Mouse (Mus musculus): ENCODE measurements at regions not wholly inside any gene's neighbourhood (a gene's known extent, or its start where the extent isn't known, plus 50 kb on each side); places are given as distances from the start of the nearest gene placed in this dataset.

- no peak for ATAC-seq
- H3K9ac ChIP-seq (ENCODE audit: low read depth, low read length): no peak overlapping the region
- peaks cover 18% of the 10 kb centered on the region for H3K4me1 ChIP-seq (ENCODE audit: control insufficient read depth, insufficient read depth, low read length)
- WGBS: 42% methylated on average over 3 of the region's 3 CpGs
- H3K4me2 ChIP-seq (ENCODE audit: low read depth, low read length): no peak overlapping the region
- no peak overlapping the region for H3K4me3 ChIP-seq (ENCODE audit: low read length)
- no peak overlapping the region for H3K27ac ChIP-seq (ENCODE audit: low read length)
- H3K27me3 ChIP-seq (replicated peaks; ENCODE audit: control insufficient read depth, insufficient read depth, low read length): no peaks in the 10 kb centered on the region
- no peaks in the 10 kb centered on the region for H3K9me3 ChIP-seq (ENCODE audit: control insufficient read depth, low read length)
- no peaks in the 10 kb centered on the region for H3K36me3 ChIP-seq (ENCODE audit: control insufficient read depth, insufficient read depth, low read length)
Observed at GRCm38 (mm10) chr1:72944221-72944620, 69.5 kb upstream of the Igfbp5 start.

GRCm38 (mm10) chr1:72943082-72943481 lies 68.4 kb upstream of the Igfbp5 start:
- Histone ChIP-seq H3K4me3 (ENCODE audit: low read length) (no peak overlapping the region), H3K9me3 (ENCODE audit: control insufficient read depth, low read length) (no peaks in the 10 kb centered on the region), H3K36me3 (ENCODE audit: control insufficient read depth, insufficient read depth, low read length) (no peaks in the 10 kb centered on the region), H3K27ac (ENCODE audit: low read length) (no peak overlapping the region), H3K4me2 (ENCODE audit: low read depth, low read length) (no peak overlapping the region), H3K27me3 (replicated peaks; ENCODE audit: control insufficient read depth, insufficient read depth, low read length) (no peaks in the 10 kb centered on the region), H3K4me1 (ENCODE audit: control insufficient read depth, insufficient read depth, low read length) (peaks cover 18% of the 10 kb centered on the region), H3K9ac (ENCODE audit: low read depth, low read length) (no peak overlapping the region)
- no peak for ATAC-seq
- 79% methylated on average over 1 of the region's 1 CpGs for WGBS

- 68% methylated on average over 9 of the region's 9 CpGs for WGBS
- H3K4me3 ChIP-seq (ENCODE audit: low read length): no peak overlapping the region
- no peaks in the 10 kb centered on the region for H3K36me3 ChIP-seq (ENCODE audit: control insufficient read depth, insufficient read depth, low read length)
- no peak overlapping the region for H3K27ac ChIP-seq (ENCODE audit: low read length)
- H3K9ac ChIP-seq (ENCODE audit: low read depth, low read length): no peak overlapping the region
- no peaks in the 10 kb centered on the region for H3K9me3 ChIP-seq (ENCODE audit: control insufficient read depth, low read length)
- H3K4me1 ChIP-seq (ENCODE audit: control insufficient read depth, insufficient read depth, low read length): peaks cover 18% of the 10 kb centered on the region
- H3K4me2 ChIP-seq (ENCODE audit: low read depth, low read length): no peak overlapping the region
- H3K27me3 ChIP-seq (replicated peaks; ENCODE audit: control insufficient read depth, insufficient read depth, low read length): no peaks in the 10 kb centered on the region
- ATAC-seq: no peak
Observed at GRCm38 (mm10) chr1:72942351-72942750, 67.7 kb upstream of the Igfbp5 start.

- Histone ChIP-seq H3K4me2 (ENCODE audit: low read depth, low read length) (no peak overlapping the region), H3K4me3 (ENCODE audit: low read length) (no peak overlapping the region), H3K9me3 (ENCODE audit: control insufficient read depth, low read length) (no peaks in the 10 kb centered on the region), H3K27me3 (replicated peaks; ENCODE audit: control insufficient read depth, insufficient read depth, low read length) (no peaks in the 10 kb centered on the region), H3K27ac (ENCODE audit: low read length) (no peak overlapping the region), H3K36me3 (ENCODE audit: control insufficient read depth, insufficient read depth, low read length) (no peaks in the 10 kb centered on the region), H3K4me1 (ENCODE audit: control insufficient read depth, insufficient read depth, low read length) (peaks cover 4% of the 10 kb centered on the region), H3K9ac (ENCODE audit: low read depth, low read length) (no peak overlapping the region)
- ATAC-seq: no peak
- 82% methylated on average over 1 of the region's 1 CpGs for WGBS
Observed at GRCm38 (mm10) chr1:72939948-72940347, 65.3 kb upstream of the Igfbp5 start.

GRCm38 (mm10) chr1:72936681-72937465 lies 62.2 kb upstream of the Igfbp5 start:
- Histone ChIP-seq H3K27me3 (replicated peaks; ENCODE audit: control insufficient read depth, insufficient read depth, low read length) (no peaks in the 10 kb centered on the region), H3K9ac (ENCODE audit: low read depth, low read length) (no peak overlapping the region), H3K4me2 (ENCODE audit: low read depth, low read length) (no peak overlapping the region), H3K4me3 (ENCODE audit: low read length) (no peak overlapping the region), H3K9me3 (ENCODE audit: control insufficient read depth, low read length) (no peaks in the 10 kb centered on the region), H3K27ac (ENCODE audit: low read length) (no peak overlapping the region), H3K36me3 (ENCODE audit: control insufficient read depth, insufficient read depth, low read length) (no peaks in the 10 kb centered on the region), H3K4me1 (ENCODE audit: control insufficient read depth, insufficient read depth, low read length) (no peaks in the 10 kb centered on the region)
- no peak for ATAC-seq
- 81% methylated on average over 5 of the region's 5 CpGs for WGBS

GRCm38 (mm10) chr1:72936231-72936630 lies 61.5 kb upstream of the Igfbp5 start:
- no peak for ATAC-seq
- Histone ChIP-seq H3K9me3 (ENCODE audit: control insufficient read depth, low read length) (no peaks in the 10 kb centered on the region), H3K4me1 (ENCODE audit: control insufficient read depth, insufficient read depth, low read length) (no peaks in the 10 kb centered on the region), H3K9ac (ENCODE audit: low read depth, low read length) (no peak overlapping the region), H3K36me3 (ENCODE audit: control insufficient read depth, insufficient read depth, low read length) (no peaks in the 10 kb centered on the region), H3K4me3 (ENCODE audit: low read length) (no peak overlapping the region), H3K4me2 (ENCODE audit: low read depth, low read length) (no peak overlapping the region), H3K27ac (ENCODE audit: low read length) (no peak overlapping the region), H3K27me3 (replicated peaks; ENCODE audit: control insufficient read depth, insufficient read depth, low read length) (no peaks in the 10 kb centered on the region)
- 35% methylated on average over 5 of the region's 5 CpGs for WGBS

- H3K27ac ChIP-seq (ENCODE audit: low read length): no peak overlapping the region
- no peaks in the 10 kb centered on the region for H3K4me1 ChIP-seq (ENCODE audit: control insufficient read depth, insufficient read depth, low read length)
- H3K4me2 ChIP-seq (ENCODE audit: low read depth, low read length): no peak overlapping the region
- no peaks in the 10 kb centered on the region for H3K9me3 ChIP-seq (ENCODE audit: control insufficient read depth, low read length)
- no peak for ATAC-seq
- no peak overlapping the region for H3K4me3 ChIP-seq (ENCODE audit: low read length)
- H3K27me3 ChIP-seq (replicated peaks; ENCODE audit: control insufficient read depth, insufficient read depth, low read length): no peaks in the 10 kb centered on the region
- H3K9ac ChIP-seq (ENCODE audit: low read depth, low read length): no peak overlapping the region
- 80% methylated on average over 4 of the region's 4 CpGs for WGBS
- H3K36me3 ChIP-seq (ENCODE audit: control insufficient read depth, insufficient read depth, low read length): no peaks in the 10 kb centered on the region
Observed at GRCm38 (mm10) chr1:72935084-72935483, 60.4 kb upstream of the Igfbp5 start.

GRCm38 (mm10) chr1:72929774-72930173 lies 55.1 kb upstream of the Igfbp5 start:
- 57% methylated on average over 4 of the region's 4 CpGs for WGBS
- Histone ChIP-seq H3K9ac (ENCODE audit: low read depth, low read length) (no peak overlapping the region), H3K27me3 (replicated peaks; ENCODE audit: control insufficient read depth, insufficient read depth, low read length) (no peaks in the 10 kb centered on the region), H3K27ac (ENCODE audit: low read length) (no peak overlapping the region), H3K4me1 (ENCODE audit: control insufficient read depth, insufficient read depth, low read length) (no peaks in the 10 kb centered on the region), H3K4me2 (ENCODE audit: low read depth, low read length) (no peak overlapping the region), H3K4me3 (ENCODE audit: low read length) (no peak overlapping the region), H3K36me3 (ENCODE audit: control insufficient read depth, insufficient read depth, low read length) (no peaks in the 10 kb centered on the region), H3K9me3 (ENCODE audit: control insufficient read depth, low read length) (no peaks in the 10 kb centered on the region)
- ATAC-seq: peak; percentile 42; the same call in 1 of the 2 replicates
